Mouse (Mus musculus): ENCODE measurements around the gene Lypla2.

DNA sequence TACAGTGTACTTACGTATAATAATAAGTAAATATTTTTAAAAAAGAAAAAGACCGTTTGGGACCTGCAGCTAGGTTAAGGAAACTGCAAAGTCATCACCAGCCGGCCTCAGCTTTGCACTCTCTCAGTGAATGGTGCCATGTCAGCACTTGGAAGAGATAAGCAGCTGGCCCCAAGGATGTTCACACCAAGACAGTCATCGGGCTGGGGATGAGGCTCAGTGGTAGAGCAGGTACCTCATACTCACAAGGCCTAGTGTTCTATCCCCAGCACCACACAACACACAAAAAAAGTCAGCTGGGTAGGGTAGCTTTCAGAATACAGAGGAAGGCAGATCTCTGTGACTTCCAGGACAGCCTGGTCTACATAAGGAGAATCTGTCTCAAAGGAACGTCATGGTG is 12.8 kb upstream of the Lypla2 start:
- TF ChIP-seq CTCF (conservative IDR thresholded peaks at IDR 0.05; ENCODE audit: insufficient read depth, insufficient read length, low read depth, low read length) (no peak), POLR2A (IDR thresholded peaks at IDR 0.05; ENCODE audit: low read depth, low read length) (no peak)

All from kidney, adult 2 months (tissue).